Mouse (Mus musculus) MN1 (cell line): ENCODE data around the gene 4933427D14Rik.

Experiments
- DNase-seq: peaks from one replicate; pipeline ENCODE4 v3.0.0-alpha.2; 2016; ENCODE audit warnings: low spot score

The 4933427D14Rik gene

DNA sequence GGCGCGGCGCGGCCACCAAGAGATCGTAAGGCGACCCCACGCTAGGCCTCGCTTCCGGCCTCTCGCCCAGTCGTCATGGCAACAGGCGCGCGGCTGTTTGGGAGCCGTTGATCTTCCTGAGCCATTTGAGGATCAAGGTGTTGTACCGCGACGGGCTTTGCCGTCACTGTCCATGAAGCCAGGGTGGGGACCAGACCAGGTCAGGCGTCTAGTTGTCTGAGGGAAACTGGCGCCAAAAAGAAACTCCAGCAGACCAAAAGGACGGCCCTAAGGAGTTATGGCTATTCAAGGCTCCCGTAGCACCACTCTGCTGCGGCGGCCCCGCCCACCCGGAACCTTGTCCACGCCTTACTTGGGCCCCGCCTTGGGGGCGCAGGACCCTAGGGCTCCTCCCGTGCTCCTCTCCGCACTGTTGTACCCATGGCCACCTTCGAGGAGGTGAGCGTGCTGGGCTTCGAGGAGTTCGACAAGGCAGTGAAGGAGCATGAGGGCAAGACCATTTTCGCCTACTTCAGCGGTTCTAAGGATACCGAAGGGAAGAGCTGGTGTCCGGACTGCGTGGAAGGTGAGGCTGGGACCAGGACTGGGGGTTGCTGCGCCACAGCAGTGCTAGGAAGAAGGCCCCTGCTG is at the start of gene 4933427D14Rik, which contains the start of gene Txndc17:
TSS of gene 4933427D14Rik (minus strand) at position 256 of the 630 bp plus-strand sequence.
TSS of gene Txndc17 (plus strand) at position 344 of the 630 bp plus-strand sequence.
- peak; percentile 78 for DNase-seq

- no peak for DNase-seq
These were observed 49.2 kb upstream of the 4933427D14Rik start for GRCm38 (mm10) chr11:72256441-72256840.

DNA sequence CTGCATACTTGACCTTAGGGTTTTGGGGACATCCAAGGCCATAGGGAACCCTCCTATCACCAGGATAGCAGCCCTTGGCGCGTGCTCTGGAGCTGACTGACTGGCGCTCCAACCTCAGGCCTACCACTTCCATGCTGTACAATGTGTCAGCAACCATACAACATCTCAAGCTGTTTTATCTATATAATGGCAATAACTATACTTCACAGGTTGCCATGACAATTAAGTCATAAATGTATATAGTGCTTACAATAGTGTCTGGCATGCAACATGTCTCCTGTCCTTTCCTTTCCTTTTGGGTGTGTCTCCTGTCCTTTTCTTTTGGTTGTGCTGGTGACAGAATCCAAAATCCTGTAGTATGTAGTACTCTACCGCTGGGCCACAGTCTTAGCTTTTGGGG is 48.4 kb upstream of the 4933427D14Rik start:
- DNase-seq, result no peak

DNA sequence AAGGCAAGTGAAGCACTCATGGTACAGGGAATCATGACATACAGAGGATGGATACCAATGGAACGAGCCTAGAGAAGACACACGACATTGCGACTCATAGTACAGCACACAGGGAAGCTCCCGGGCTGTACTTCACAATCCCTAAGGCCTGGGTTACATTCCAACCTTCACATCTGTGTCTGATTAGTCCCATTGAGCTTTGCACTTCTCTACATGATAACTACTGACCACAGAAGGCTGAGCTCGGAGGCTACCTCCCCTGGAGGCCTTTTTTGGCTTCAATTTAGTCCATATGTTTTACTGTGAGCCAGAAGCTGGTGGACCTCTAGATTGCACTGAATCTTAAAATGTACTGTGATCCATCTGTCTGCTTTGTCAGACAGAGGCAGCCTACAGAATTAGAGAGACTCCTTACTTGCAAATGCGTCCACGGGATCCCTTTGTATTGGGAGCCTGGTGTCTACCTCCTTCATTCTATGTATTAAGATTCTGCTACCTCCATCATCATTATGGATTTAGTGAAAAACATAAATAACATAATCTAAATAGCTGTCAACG is 38.0 kb upstream of the 4933427D14Rik start:
- DNase-seq, result no peak

DNA sequence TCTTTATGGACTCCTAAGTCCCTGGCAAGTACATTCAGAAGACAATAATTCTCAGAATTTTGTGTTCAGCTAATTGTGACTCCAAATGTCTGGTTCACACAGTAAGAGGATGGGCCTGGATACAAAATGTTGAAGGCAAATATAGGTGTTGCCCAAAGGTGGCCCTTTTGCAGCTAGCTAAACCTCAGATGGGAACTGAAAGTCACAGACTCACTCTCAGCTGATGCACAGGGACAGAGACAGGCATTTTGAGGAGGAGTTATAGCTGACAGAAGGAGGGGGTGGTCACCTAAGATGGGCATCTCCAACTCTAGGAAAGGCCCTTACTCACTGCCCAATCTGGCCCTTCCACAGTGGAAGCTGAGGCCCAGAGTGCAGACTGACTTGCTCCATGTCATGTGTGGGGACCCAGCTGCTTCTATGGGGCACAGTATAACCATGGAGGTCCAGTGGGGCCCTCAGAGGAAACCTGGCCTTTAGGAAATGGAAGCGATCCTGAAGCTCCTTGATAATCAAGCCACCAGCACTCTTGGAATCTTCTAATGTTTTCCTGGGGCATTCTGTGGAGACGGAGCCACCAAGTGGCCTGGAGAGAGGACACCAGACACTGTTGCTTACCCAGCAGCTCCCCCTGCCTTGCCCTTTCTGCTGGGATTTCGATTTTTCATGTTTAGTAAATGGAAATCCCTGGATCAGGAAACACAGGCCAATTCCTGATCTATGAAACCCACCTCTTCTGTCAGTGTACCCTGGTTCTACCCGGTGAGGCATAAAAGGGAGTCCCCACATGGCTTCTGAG is 33.0 kb upstream of the 4933427D14Rik start:
- DNase-seq, result no peak

DNA sequence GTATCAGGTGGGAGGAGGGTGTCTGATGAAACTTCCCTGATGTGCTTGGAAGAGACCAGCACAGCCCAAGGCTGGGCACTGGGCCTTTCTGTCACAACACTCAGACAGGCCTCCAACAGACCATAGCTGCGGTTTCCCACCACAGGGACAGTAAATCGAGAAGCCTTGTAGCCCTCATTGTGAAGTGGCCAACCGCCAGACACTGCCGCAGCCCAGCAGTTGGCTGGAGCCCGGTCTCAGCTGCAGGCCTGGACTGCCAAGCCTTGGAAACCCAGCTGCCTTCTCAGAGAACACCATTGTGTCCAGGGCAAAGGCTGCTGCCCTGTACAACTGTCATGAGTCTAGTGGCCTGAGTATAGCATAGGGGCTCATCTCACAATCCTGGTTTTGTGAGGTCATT is 26.8 kb upstream of the 4933427D14Rik start:
- no peak for DNase-seq

DNA sequence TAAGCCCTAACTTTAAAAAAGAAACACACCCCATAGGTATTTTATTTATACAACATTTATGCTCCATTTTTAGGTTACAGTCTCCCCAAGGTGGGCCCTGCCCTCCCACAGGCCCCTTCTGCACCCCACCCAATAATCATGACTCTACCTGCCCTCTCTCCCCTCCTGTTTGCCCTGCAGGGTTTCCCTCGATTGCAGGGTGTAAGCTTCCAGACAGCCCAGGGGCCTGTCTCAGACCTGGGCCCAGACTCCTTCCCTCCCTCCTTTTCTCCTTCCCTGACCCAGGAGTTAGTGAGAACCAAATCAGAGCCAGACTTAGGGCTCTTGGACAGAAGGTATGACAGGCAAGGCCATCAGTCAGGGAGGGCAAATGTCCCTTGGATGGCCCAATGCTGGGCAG is 25.7 kb upstream of the 4933427D14Rik start:
- DNase-seq, result no peak

DNA sequence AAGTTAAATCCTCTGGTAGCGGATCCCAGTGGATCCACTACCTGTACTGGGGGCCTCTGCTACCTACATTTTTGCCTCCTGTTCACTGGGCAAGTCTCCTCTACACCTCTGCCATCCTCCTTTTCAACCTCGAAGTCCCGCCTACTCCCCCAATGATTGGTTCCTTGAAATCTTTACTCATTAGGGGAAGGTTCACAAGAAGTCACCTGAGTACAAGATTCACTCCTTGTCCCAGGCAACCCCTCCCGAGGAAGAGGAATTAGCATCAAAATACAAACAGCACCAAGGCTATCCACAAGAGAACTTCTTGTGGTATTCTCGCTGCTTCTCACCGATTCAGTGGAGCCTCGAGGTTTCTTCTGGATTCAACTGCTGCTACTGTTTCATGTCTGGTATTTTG is 24.8 kb upstream of the 4933427D14Rik start:
- no peak for DNase-seq

GRCm38 (mm10) chr11:72228513-72228912 is 21.3 kb upstream of the 4933427D14Rik start:
- no peak for DNase-seq

GRCm38 (mm10) chr11:72226901-72227300 is 19.6 kb upstream of the 4933427D14Rik start:
- DNase-seq, result no peak

GRCm38 (mm10) chr11:72226020-72226791 is 18.9 kb upstream of the 4933427D14Rik start:
- peak; percentile 27 for DNase-seq

- DNase-seq, result peak; percentile 61
These were observed 17.6 kb upstream of the 4933427D14Rik start for GRCm38 (mm10) chr11:72224865-72225264.

GRCm38 (mm10) chr11:72223414-72223813 is 16.2 kb upstream of the 4933427D14Rik start:
- no peak for DNase-seq

- DNase-seq, result peak; percentile 59
These were observed 14.0 kb upstream of the 4933427D14Rik start for GRCm38 (mm10) chr11:72221278-72221677.

GRCm38 (mm10) chr11:72217116-72217515 is 9.9 kb upstream of the 4933427D14Rik start:
- DNase-seq, result no peak

DNA sequence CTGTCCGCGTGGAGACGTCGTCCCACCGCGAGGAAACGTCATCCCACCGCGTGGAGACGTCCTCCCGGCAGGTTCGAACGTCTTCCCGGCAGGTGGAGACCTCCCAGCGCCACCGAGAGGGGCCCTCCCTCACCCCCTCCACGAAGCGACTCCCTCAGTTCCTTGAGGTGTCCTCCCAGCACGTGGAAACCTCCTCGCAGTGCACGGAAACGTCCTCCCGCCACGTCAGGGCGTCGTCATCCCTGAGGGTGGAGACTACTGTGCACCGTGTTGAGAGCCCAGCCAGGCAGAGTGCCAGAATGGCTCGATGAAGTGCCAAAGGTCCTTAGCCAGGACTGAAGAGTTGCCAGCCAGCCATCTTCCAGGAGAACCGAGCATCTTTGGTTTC is 8.1 kb upstream of the 4933427D14Rik start, which contains the start of gene Med31:
TSS of gene Med31 (minus strand) at position 183 of the 388 bp plus-strand sequence.
- peak; percentile 82 for DNase-seq

DNA sequence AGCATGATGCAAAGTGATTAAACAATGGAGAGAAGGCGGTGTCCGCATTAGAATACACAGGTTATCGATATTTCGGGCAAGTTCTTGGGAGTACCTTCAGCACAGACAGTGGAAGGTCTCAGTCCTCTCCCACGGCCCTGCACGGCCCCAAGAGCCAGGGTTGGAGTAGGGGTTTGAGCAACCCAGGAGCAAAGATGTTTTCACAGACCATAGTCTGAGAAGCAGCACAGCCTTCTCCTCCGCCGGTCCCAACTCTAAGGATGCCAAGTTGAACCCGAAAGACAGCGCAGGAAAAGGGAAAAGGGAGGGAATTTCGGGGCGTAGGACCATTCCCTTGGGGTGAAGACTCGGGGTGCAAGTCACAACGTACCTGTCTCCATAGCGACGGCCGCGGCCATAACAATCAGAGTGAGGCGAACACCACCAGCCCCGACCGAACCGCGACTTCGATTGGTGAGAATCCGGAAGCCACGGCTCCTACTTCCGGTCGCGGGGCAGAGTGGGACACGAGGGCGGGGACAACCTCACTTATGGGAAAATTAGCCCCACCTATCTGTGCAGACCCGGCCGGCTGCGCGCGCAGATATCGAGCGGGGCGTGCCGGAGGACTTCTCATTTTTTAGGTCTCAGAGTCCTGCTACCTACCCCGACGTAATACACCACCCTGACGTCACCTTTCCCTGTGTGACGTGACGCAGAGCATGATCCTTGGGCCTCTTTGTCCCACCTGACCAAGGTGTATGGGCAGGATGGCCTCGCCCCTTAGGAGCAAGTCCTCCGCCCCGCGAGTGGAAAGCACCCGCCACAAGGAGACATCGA is 7.5 kb upstream of the 4933427D14Rik start:
- peak; percentile 97 for DNase-seq

- no peak for DNase-seq
These were observed 647 bp upstream of the 4933427D14Rik start for GRCm38 (mm10) chr11:72207834-72208377.

GRCm38 (mm10) chr11:72206341-72207203 is 687 bp downstream of the 4933427D14Rik start, which contains the start of gene Gm43951:
Gm43951 (minus strand) TSS chr11:72206840.
- DNase-seq, result peak; percentile 61

DNA sequence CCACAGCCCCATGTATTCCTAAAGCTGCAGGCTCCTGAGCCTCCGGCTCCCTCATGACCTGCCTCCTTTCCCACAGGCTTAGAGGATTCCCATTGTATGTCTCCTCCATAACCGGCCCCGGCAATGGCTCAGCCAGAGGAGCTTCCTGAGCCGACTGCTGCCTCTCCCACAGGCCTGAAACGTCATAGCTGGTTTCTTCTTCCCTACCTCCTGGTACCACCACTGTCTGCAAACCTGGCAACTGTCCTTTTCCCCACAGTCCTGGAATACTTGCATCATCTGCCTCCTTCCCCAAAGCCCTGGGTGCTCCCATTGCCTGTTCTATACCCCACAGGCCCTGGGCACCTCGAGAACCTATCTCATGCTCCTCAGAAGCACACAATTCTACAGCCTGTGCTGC is 2.0 kb downstream of the 4933427D14Rik start:
- DNase-seq, result no peak
